Mouse (Mus musculus) cerebellum, adult (tissue): ENCODE measurements around the gene Akap6.

Experiments used
- ATAC-seq: cut with Nextera tagmentation; 2 replicates; pipeline ENCODE4 v1.9.2; 2017; ENCODE audit warnings: mild to moderate bottlenecking, moderate library complexity, mixed read lengths; ENCODE audit not compliant: insufficient number of reproducible peaks, low FRiP score, low TSS enrichment

Akap6 gene

DNA sequence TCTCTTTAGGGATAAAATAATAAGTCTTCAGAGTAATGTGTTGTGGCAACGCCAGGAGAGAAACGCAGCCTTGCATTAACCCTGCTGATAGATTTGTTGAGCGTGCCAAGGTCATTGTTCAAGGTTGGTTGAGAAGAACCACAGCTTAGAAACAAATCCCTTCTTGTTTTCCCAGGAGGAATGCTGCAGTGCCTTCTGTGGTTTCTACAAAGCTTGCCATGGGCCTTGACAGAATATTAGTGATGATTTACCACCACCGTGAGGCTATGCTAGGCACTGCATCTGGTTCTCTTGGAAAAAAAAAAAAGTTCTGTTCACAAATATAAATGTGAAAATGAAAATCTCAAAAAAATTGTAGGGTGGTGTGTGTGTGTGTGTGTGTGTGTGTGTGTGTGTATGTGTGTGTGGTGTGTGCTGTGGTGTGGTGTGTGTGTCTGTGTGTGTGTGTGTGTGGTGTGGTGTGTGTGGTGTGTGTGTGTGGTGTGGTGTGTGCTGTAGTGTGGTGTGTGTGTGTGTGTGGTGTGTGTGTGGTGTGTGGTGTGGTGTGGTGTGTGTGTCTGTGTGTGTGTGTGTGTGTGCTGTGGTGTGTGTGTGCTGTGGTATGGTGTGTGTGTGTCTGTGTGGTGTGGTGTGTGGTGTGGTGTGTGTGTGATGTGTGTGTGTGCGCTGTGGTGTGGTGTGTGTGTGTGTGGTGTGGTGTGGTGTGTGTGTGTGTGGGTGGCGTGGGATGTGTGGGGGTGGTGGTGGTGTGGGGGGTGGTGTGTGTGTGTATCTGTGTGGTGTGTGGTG is 196.7 kb downstream of the Akap6 start:
- peak; percentile 85 for ATAC-seq

DNA sequence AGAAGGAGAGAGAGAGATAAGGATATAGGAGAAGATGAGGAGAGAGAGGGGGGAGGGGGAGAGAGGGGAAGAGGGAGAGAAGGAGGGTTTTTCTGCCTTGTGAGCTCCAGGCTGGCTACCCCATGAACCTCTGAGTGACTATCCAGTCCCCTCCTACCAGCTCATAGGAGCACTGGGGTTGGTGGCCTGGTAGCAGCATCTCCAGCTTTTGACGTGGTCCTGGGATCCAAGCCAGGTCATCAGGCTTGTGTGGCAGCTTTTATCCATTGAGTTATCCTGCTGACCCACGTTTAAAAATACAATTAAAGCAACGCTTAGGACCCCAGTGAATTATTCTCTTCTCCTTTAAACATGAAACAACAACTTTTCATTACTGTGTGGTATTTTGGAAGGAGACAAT is 197.6 kb downstream of the Akap6 start:
- ATAC-seq: no peak

DNA sequence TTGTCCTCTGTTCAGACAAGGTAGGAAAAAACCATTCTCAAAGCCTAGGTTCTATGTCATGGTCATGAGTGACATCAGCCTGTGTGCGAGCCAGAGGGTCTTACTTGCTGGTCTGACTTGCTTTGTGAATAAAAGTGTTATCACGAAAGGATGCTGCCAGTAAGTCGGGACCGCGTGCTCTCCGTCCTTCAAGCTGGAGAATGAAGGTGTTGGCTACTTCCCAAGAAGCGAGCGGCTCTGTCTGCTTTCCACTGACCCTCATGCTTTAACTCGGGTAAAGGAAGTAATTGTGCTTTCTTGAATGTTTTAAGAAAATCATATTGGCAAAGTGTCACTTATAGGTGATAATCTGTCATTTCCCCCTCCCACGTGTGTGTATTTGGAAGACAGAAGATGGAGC is 198.9 kb downstream of the Akap6 start:
- no peak for ATAC-seq

DNA sequence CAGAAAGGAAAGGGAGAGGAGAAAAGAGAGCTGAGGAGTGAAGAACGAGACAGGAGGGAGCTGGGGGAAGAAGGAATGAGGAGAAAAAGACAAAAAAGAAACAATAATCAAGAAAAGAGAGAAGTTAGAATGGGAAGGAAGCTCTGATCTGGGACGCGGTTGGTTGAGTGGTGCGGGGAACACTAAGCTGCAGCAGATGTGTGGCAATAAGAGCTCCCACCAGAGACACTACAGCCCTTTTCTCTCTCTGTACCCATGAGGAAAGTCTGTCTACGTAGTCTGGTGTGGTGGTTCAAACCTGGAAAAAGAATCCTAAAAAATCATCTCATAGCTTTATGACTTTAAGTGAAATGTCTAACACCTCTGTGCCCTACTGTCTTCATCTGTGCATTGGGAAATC is 204.9 kb downstream of the Akap6 start:
- no peak for ATAC-seq

DNA sequence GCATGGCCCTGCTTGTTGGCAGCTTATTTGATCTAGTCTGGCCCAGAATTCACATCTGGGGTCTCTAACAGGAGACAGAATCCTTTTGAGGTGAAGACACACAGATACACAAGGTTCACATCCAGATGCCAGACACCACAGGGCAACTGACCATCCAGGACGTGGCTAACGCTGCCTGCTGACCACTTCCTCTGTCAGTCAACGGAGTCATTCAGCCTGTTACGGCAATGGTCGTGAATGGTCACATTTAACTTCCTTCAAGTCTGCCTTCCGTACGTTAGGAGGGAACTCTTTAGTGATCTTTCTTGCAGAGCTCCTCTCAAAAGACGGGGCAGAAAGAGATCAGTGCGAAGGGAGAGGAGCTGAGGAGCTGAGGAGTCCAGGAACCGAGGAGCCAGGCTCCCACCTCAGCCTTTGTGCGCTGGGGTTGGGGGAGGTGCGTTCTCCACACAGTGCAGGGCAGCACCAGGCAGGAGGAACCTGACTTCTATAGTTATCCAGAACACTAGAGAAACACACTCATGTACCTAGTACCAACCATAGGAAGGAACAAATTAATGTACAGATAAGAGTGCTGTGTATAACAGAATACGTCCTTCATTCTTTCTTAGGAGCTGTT is 209.4 kb downstream of the Akap6 start:
- ATAC-seq: no peak

DNA sequence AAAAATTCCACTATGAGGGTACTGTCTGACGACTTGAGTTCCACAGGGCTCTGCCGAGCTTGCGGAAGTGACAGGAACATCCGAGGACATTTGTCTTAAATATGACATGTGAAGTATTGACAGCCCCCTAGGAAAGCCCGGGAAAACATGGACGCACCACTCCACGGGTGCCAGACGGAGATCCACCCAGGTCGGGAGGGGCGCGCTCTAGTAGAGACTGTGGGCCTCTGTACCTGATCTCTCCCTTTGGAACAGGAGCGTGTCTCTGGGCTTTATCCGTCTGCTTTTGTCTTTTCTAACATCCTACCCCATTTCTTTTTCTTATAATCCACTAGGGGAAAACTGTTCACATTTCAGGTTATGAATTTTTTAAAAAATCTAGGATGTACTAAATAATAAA is 211.2 kb downstream of the Akap6 start:
- ATAC-seq: no peak

DNA sequence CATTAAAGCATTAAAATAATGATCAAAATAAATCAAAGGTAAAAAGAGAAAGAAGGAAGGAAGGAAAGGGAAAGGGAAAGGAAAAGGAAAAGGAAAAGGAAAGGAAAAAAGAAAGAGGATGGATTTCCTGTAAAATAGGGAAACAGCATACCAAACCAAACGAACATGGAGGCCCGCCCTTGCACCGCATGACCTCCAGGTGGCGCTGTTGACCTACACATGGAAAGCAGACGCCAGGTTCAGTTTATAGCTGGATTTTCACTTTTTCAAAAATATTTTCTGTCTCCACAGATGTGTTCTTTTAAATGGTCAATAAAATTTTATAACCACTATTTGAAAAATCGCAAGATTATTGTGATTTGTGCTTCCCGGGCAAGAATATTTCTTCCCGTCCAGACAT is 211.6 kb downstream of the Akap6 start:
- ATAC-seq: no peak

DNA sequence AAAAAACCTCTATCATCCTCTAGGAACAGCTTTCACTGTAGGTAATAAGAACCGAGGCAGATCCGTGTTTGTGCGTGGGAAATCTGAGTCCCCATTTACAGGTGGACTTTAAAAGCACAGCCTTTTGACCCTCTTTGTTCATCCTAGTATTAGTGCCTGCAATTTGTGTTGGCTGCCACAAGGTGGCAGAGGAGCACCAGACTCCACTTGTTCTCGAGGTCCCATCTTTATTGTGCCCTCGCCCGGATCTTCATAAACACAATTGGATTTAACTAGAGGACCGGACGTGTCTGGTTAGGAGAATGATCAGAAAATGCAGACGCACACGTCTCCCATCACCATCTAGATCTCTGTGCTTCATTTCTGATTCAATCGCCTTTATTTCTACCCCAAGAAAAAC is 219.8 kb downstream of the Akap6 start:
- ATAC-seq: no peak

DNA sequence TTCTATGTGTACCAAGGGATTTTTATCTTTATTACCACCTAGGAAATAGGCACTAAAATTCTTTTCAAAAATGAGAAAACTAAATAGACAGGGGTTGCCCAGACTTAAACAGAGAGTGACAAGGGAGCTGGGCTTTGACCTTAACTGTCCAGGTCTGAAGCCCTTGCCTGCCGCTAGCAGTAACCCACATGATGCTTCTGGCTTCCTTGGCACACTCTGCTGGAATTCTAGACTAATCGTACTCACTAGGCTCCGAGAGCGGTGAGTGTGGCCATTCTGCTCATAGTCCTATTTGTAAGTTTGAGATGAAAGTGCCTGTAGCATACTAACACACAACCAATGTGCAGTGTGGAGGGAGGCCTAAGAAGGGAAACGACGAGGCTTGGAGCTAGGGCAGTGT is 223.3 kb downstream of the Akap6 start:
- ATAC-seq: no peak

DNA sequence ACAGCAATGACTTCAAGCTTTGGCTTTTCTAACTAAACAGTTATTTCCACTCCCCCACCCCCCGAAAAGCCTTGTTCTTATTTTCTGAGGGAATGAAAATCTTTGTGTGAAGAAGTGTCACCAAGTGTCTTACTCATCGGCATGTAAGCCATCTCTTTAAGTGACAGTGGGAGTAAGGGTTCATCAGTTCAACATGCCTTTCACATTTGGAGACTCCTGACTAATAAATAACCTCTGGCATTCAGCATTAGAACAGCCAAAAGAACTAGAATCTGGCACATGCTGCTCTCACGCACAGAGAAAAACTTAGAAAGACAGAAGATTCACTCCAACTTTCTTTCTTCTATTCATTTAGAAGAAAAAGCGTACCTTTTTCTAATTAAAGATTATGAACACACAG is 226.3 kb downstream of the Akap6 start:
- ATAC-seq: no peak

DNA sequence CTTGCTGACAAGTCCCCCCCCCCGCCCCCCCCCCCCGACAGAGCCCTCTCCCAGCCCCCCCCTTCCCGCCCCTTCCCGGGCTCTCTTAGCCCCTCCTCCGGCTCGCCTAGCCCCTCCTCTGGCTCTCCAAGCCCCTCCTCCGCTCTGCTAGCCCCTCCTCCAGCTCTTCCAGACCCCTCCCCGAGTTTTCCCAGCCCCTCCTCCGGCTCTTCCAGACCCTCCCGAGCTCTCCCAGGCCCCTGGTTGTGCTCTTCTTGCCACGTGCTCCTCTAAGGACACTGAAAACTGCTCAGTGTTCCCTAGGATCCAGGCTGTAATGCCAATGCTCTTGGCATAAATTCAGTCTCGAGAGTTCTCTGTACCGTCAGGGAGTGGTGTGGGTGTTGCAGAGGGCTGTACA is 234.6 kb downstream of the Akap6 start:
- no peak for ATAC-seq

DNA sequence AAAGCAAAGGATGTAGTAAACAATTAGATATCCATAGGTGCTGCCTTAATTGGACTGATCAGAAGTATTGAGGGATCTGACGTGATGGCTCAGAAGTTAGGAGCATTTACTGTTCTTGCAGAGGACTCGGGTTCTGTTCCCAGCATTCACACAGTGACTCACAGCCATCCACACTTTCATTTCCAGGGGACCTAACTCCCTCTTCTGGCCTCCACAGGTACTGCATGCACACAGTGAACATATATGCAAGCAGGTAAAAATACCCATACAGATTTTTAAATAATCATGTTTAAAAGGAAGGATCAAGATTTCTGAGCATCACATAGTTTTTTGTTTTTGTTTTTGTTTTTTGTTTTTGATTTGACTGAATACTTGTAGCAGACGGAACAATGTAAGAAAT is 235.8 kb downstream of the Akap6 start:
- ATAC-seq: no peak

DNA sequence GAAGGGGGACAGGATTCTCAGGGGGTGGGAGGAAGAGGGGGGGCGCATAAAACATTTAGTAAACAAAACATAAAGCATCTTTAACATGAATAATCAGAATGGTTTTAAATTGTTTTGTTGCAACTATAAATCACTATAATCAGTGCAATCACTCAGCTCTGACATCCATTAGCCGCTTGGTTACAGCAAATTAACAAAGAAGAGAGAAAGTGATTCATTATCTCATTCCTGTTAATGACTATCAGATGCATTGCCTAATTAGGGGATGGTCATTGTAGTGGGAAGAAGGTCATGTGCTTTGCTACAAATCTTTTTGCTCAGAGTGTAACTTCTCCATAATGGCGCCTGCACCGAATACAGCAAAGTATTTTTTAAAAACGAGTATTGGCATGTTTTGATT is 239.6 kb downstream of the Akap6 start:
- ATAC-seq: no peak

DNA sequence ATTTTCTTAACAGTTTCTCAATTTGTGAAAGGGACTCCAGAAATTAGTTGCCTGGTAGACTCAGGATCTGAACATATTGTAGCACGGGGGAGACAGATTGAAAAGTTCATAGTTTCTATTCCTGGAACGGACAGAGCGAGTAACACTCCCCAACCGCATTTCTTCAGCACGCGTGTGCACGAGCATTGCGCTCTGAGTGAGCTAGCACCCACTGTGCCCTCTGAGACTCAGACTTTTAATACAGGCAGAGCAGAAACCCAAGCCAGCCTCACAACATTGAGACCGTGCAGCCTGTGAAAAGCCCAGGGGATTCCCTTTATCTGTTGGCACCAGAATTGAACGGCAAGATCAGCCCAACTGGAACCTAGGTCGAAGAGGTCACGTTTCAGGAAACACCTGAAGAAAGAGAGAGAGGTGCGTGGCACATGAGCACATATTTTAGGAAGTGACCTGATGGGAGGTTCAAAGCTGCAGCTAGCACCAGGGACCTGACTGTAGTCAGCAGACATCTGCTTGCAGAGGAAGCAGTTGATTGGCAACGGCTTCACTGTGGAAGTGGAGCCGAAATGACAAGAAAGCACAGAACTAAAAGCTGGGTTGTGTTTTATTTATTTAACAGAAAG is 240.3 kb downstream of the Akap6 start:
- ATAC-seq: no peak

DNA sequence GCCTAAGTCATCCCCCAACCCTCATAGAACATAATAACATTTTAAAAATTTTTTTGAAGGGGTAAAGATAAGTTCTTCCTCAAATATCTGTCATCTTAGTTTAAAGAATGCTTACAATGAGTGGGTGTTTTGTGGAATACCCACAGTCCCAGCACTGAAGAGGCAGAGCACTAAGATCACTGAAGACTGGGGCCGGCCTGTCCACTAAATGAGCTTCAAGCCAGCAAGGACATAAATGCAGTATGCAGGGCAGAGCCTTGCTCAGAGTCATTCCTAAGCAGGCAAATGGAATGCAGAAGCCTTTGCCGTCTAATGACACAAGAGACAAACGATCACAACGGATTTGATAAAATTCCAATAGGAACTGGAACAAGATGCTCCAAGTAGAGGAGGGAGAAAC is 242.8 kb downstream of the Akap6 start:
- ATAC-seq: no peak

DNA sequence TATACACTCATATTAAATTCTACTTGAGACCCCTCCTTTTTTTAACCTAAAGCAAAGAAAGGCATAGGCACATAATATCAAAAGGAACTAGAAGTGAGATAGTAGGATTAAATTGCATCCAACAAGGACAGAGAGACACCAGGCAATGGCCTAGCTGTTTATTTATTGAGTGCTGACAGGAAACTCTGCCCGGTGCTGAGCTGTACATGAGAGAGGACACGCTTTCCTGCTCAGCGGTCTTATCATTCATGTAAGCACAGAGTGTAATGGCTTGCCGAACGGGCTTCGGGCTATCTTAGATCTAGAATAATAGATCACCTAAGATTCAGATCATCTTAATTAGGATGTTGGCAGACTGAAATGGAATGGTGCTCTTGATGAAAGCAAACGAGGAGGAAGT is 245.1 kb downstream of the Akap6 start:
- no peak for ATAC-seq

DNA sequence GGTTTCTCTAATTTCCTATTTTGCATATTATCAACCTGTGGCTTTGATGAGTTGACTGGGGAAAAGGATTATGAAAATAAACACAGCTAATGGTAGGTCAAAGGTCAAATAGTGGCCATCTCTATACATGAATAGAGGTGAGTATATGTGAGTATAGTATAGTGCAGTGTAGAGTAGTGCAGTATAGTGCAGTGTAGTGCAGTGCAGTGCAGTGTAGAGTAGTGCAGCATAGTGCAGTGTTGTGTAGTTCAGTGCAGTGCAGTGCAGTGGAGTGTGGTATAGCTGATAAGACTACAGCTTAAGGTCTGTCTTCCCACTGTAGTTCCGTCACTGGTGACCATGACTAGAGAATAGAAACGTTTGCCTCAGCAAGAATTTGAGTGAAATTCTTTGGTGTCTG is 245.8 kb downstream of the Akap6 start:
- no peak for ATAC-seq

DNA sequence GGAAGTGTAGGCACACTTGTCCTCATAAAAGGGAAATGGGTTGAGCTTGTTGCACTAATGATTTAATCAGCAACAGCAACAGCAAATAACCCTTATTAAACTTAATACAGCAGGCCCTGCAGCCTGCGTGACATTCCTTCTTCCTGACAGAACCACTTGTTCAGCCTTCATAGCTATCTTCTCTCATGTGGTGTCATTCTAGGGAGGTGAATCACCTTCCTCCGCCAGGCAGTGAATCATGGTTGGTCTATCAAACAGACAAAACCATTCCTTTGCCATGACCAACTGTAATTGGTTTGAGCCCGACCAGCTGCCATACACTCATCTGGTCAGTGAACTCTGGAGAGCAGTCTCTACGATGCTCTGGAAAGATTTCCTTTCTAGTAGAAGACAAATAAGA is 251.5 kb downstream of the Akap6 start:
- ATAC-seq: no peak

DNA sequence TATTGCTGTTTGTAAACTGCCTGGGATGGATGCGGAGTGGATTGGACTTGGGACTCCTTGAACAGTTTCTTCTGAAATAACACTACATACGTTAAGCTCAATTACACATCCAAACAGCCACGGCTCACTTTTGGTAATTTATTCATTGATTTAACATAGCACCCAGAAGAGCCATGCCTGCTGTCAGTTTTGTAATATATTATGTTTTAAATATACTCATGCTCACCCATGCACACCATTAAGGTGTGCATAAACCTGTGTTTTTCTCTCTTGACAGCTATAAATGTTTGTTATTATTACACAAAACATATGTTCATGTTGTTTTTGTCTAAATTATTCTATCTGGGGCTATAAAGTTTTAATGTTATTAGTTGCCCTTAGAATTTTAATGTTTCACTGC is 258.4 kb downstream of the Akap6 start:
- ATAC-seq: no peak

DNA sequence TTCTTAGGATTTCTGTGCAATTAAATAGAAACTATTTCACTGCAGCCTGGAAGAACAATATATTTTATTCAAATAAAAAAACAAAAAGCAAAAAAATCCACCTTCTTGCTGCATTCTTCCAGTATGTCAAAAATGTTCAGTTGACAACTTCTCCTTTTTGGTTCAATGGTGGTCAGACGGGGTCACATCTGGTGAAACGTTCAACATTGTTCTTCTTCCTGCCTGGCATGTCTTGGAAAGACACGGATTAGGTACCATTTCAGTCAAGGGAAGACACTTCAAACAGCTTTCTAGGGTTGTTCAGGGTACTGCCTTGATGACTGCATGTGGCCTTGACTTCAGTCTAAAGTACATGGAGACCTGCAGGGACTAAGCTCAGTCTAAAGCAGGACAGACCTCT is 258.8 kb downstream of the Akap6 start:
- ATAC-seq: no peak

DNA sequence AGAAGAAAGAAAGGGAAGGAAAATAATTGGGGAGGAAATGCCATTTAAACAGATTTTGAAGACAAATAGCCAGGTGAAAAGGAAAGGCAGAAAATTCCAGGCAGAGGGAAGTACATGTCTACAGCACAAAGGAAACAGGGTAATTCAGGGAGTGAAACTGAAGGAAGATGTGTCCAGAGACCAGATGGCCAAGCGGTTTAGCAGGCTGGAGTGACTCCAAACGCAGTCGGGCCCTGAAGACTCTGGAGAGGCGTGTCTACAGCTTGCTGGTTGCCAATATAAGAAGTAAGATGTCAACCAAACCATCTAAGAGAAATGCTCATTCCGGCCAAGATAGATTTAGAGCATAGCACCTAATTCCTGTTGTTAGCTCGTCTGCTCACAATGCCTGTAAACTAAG is 292.6 kb downstream of the Akap6 start:
- peak; percentile 90 for ATAC-seq

DNA sequence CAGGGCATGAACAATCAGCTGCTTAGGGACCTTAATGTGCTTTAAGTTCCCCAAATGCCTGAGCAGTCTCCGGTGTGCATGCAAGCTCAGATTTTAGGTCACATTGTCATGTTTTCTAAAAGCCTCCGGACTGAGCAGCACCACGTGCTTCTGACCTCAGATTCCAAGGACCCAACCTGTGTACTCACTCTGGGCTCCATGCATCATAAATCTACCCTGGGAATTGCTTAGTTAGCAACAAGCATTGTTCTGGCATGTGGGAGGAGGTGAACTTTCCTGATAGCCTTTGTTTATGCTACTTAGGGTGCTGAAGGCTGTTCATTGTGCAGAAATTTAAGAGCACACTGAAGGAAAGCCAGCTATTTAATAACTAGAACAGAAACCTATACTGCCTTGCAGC is 313.2 kb downstream of the Akap6 start:
- ATAC-seq: no peak
